ENCODE assay signal across 16 mouse cellular contexts in genomic region chr16:81309215-81309614, GRCm38 (mm10).
"Had no signal": no experiment of that assay in that cellular context is flagged by ENCODE, and none has a peak within 500 bp of the region (broad histone marks: within the 10 kb centered on the region; RNA-seq: fewer than 3 reads in every experiment).

No protein-coding gene starts in this region.

- H3K4me2 ChIP-seq: neural tube, embryonic 13.5 days; neural tube, embryonic 15.5 days; stomach, embryonic 15.5 days had no signal

- H3K4me1 ChIP-seq: neural tube, embryonic 13.5 days; neural tube, embryonic 15.5 days; stomach, embryonic 15.5 days had no signal

- H3K36me3 ChIP-seq: neural tube, embryonic 13.5 days; neural tube, embryonic 15.5 days; stomach, embryonic 15.5 days had no signal

- DNase-seq: retina, postnatal 1 day; right cerebral cortex, adult 18-20 months; right cerebral cortex, postnatal 14 days; right cerebral cortex, postnatal 25 days; right cerebral cortex, postnatal 4 days; spleen, adult 18-20 months; thymus, adult 18-20 months; thymus, adult 2 months; thymus, postnatal 14 days; thymus, postnatal 25 days; thymus, postnatal 36 days; thymus, postnatal 4 days had no signal

- H3K9me3 ChIP-seq: neural tube, embryonic 13.5 days; neural tube, embryonic 15.5 days; stomach, embryonic 15.5 days had no signal

- H3K27ac ChIP-seq: neural tube, embryonic 13.5 days; neural tube, embryonic 15.5 days; stomach, embryonic 15.5 days; stomach, postnatal 0 days had no signal

- H3K4me3 ChIP-seq: neural tube, embryonic 13.5 days; neural tube, embryonic 15.5 days; stomach, embryonic 15.5 days had no signal

- H3K9ac ChIP-seq: neural tube, embryonic 13.5 days; neural tube, embryonic 15.5 days; stomach, embryonic 15.5 days had no signal

- H3K27me3 ChIP-seq: neural tube, embryonic 13.5 days; neural tube, embryonic 15.5 days; stomach, embryonic 15.5 days had no signal
